Mouse (Mus musculus) stomach, postnatal 0 days (tissue): Measurements from ENCODE around the gene Gas6.

Experiments used
- CTCF ChIP-seq: IDR thresholded peaks from 2 replicates; pipeline ENCODE4 v1.5.1; 2016; ENCODE audit warnings: antibody characterized with exemption, low read depth, mild to moderate bottlenecking, moderate library complexity
- EP300 ChIP-seq: optimal IDR thresholded peaks from 2 replicates; pipeline ENCODE3; 2016; ENCODE audit warnings: antibody characterized with exemption

DNA sequence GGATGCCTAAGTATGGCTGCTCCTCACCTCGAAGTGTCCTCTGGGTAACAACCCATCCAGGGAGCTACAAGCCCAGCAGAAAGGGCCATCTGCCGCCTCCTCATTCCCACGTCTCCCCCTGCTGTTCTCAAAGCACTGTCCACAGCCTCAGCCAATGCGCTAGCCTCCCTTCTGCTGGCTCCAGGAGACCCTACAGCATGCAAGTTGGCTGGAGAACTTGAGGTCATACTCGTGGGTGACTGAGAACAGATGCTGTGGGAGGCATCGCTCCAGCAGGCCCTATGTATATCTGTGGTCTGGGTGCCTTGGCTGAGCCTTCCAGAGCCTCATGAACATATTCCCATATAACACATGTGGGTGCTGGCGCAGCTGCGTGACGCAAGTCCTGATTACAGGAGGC lies 25.6 kb downstream of the Gas6 start:
- TF ChIP-seq CTCF (no peak), EP300 (no peak)
